Mouse (Mus musculus): ENCODE data around the gene Ube2a. TPM values are rescaled to one million over a fixed set of nuclear protein-coding genes. Genes with fewer than 3 reads are reported as not detected.
A peak's percentile ranks its signal among the peaks of the same experiment; 100 is the strongest.

The Ube2a gene
- polyA plus RNA-seq (2012; ENCODE audit: insufficient read depth, low replicate concordance): 206 and 276 TPM in 2 replicates

GRCm38 (mm10) chrX:36873765-36874164, at the start of gene Ube2a, which contains the start of gene C330007P06Rik:
Gene Ube2a, plus strand, starts transcription at chrX:36873900.
Gene C330007P06Rik, minus strand, starts transcription at chrX:36874111.
- Histone ChIP-seq H3K4me1 (peaks cover 13% of the 10 kb centered on the region; the same call in 1 of the 2 replicates), H3K36me3 (replicated peaks; ENCODE audit: low read length) (peaks cover 13% of the 10 kb centered on the region), H3K27me3 (replicated peaks) (peaks cover 5% of the 10 kb centered on the region), H3K9me3 (peaks cover 9% of the 10 kb centered on the region; the same call in 1 of the 2 replicates), H3K4me3 (replicated peaks) (peak within 1 kb of the TSS; percentile 93)
- TF ChIP-seq FLI1 (IDR thresholded peaks at IDR 0.05; ENCODE audit: low read length): no peak
- no peak for TF ChIP-seq GATA1 (IDR thresholded peaks at IDR 0.05; ENCODE audit: borderline replicate concordance, low read length)

DNA sequence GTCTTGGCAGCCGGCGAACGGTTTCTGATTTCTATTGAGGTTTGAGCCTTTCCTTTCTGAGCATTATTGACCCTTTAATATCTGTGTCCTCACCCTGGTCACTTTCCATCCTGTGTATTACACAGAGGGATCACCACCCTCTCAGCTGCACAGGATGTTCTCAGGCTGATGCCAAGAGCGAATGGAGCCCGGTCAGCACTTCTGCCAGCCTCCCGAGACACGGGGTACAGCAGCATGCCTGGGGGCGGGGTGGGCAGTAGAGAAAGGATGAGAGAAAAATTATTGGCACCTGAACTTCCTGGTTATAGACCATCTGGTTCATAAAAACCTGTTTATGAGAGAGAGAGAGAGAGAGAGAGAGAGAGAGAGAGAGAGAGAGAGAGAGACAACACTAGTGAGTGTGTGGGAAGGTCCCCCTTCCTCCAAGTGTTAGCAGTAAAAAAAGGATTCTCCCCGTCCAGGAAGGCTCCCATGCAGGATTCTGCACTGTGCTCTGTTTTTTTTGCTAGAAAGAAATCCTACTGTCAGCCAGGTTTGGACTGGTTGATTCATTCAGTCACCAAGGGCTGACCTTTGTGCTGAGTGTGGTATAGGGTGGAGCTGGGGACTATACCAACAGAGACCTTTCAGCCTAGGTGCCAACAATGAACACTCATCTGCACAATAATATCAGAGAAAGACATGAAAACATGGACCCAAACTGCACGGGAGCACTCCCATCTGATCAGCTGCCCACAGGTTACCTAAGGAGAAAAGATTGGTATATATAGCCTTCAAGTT, 49.6 kb upstream of the Ube2a start:
- TF ChIP-seq FLI1 (IDR thresholded peaks at IDR 0.05; ENCODE audit: low read length): no peak
- no peak for TF ChIP-seq GATA1 (IDR thresholded peaks at IDR 0.05; ENCODE audit: borderline replicate concordance, low read length)
- Histone ChIP-seq H3K9me3 (no peaks in the 10 kb centered on the region), H3K27me3 (replicated peaks) (peaks cover 4% of the 10 kb centered on the region), H3K36me3 (replicated peaks; ENCODE audit: low read length) (no peaks in the 10 kb centered on the region), H3K4me3 (replicated peaks) (no peak overlapping the region), H3K4me1 (no peaks in the 10 kb centered on the region)

GRCm38 (mm10) chrX:36825032-36825431, 48.7 kb upstream of the Ube2a start:
- TF ChIP-seq GATA1 (IDR thresholded peaks at IDR 0.05; ENCODE audit: borderline replicate concordance, low read length) (no peak), FLI1 (IDR thresholded peaks at IDR 0.05; ENCODE audit: low read length) (no peak)
- H3K36me3 ChIP-seq (replicated peaks; ENCODE audit: low read length): no peaks in the 10 kb centered on the region
- H3K4me1 ChIP-seq: peaks cover 4% of the 10 kb centered on the region; the same call in 1 of the 2 replicates
- no peak overlapping the region for H3K4me3 ChIP-seq (replicated peaks)
- H3K9me3 ChIP-seq: no peaks in the 10 kb centered on the region
- H3K27me3 ChIP-seq (replicated peaks): peaks cover 4% of the 10 kb centered on the region

- peaks cover 18% of the 10 kb centered on the region for H3K4me1 ChIP-seq
- no peaks in the 10 kb centered on the region for H3K9me3 ChIP-seq
- peaks cover 4% of the 10 kb centered on the region for H3K27me3 ChIP-seq (replicated peaks)
- no peak overlapping the region for H3K4me3 ChIP-seq (replicated peaks)
- TF ChIP-seq FLI1 (IDR thresholded peaks at IDR 0.05; ENCODE audit: low read length) (no peak), GATA1 (IDR thresholded peaks at IDR 0.05; ENCODE audit: borderline replicate concordance, low read length) (no peak)
- H3K36me3 ChIP-seq (replicated peaks; ENCODE audit: low read length): no peaks in the 10 kb centered on the region
Observed at GRCm38 (mm10) chrX:36826873-36827272, 46.8 kb upstream of the Ube2a start.

GRCm38 (mm10) chrX:36830271-36830670, 43.4 kb upstream of the Ube2a start:
- TF ChIP-seq GATA1 (IDR thresholded peaks at IDR 0.05; ENCODE audit: borderline replicate concordance, low read length) (no peak), FLI1 (IDR thresholded peaks at IDR 0.05; ENCODE audit: low read length) (no peak)
- Histone ChIP-seq H3K9me3 (no peaks in the 10 kb centered on the region), H3K36me3 (replicated peaks; ENCODE audit: low read length) (no peaks in the 10 kb centered on the region), H3K4me3 (replicated peaks) (no peak overlapping the region), H3K27me3 (replicated peaks) (peaks cover 8% of the 10 kb centered on the region), H3K4me1 (peaks cover 19% of the 10 kb centered on the region)

DNA sequence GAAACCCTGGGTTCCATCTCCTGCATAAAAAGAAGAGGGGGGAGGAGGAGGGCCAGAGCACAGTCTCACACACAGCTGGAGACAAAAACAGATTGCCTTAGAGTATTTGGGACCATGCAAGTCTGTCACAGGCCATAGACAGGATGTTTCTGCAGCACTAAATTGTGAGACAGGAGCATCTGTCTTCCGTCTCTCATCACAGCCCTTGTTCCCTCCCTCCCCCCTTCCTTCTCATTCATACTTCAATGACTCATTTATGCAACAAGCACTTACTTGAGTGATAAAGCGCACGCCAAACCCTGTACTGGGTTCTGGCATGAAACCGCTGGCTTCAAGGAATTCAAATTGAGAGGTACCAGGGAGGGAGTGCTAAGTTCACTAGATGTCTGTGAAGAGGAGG, 42.1 kb upstream of the Ube2a start:
- no peaks in the 10 kb centered on the region for H3K36me3 ChIP-seq (replicated peaks; ENCODE audit: low read length)
- peaks cover 7% of the 10 kb centered on the region for H3K27me3 ChIP-seq (replicated peaks)
- H3K4me1 ChIP-seq: peaks cover 19% of the 10 kb centered on the region
- no peak for TF ChIP-seq FLI1 (IDR thresholded peaks at IDR 0.05; ENCODE audit: low read length)
- TF ChIP-seq GATA1 (IDR thresholded peaks at IDR 0.05; ENCODE audit: borderline replicate concordance, low read length): no peak
- H3K4me3 ChIP-seq (replicated peaks): no peak overlapping the region
- no peaks in the 10 kb centered on the region for H3K9me3 ChIP-seq

- Histone ChIP-seq H3K4me3 (replicated peaks) (no peak overlapping the region), H3K27me3 (replicated peaks) (peaks cover 7% of the 10 kb centered on the region), H3K36me3 (replicated peaks; ENCODE audit: low read length) (no peaks in the 10 kb centered on the region), H3K9me3 (no peaks in the 10 kb centered on the region), H3K4me1 (peaks cover 19% of the 10 kb centered on the region)
- no peak for TF ChIP-seq FLI1 (IDR thresholded peaks at IDR 0.05; ENCODE audit: low read length)
- TF ChIP-seq GATA1 (IDR thresholded peaks at IDR 0.05; ENCODE audit: borderline replicate concordance, low read length): no peak
Observed at GRCm38 (mm10) chrX:36833397-36834084, 40.2 kb upstream of the Ube2a start.

DNA sequence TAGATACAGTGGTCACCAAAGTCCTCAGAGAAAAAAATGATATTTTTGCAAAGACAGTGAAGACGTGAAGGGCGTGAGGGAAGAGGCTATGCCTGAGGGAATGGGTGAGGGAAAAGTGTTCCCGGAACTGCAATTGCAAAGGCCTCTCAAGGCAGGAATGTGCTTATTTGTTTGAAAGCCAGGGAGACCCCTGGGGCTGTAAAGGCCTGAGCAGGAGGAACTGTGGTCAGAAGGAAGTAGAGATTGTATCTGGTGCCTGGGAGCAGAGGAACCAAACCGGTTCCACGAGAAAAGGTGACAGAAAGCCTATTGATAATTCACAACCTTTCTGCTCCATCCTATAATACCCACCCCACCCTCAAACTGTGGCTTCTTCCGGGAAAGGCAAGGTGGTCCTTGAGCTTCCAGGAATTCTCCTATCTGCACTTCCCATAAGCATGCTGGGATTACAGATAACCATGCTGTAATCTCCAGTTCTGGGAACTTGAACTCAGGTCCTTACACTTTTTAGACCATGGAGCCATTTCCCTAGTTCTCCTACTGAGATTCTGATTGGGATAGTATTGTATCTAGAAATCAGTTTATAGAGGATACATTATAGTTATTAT, 36.5 kb upstream of the Ube2a start:
- Histone ChIP-seq H3K4me3 (replicated peaks) (no peak overlapping the region), H3K4me1 (peaks cover 23% of the 10 kb centered on the region), H3K36me3 (replicated peaks; ENCODE audit: low read length) (peaks cover 4% of the 10 kb centered on the region), H3K9me3 (no peaks in the 10 kb centered on the region), H3K27me3 (replicated peaks) (peaks cover 7% of the 10 kb centered on the region)
- TF ChIP-seq GATA1 (IDR thresholded peaks at IDR 0.05; ENCODE audit: borderline replicate concordance, low read length) (no peak), FLI1 (IDR thresholded peaks at IDR 0.05; ENCODE audit: low read length) (no peak)

DNA sequence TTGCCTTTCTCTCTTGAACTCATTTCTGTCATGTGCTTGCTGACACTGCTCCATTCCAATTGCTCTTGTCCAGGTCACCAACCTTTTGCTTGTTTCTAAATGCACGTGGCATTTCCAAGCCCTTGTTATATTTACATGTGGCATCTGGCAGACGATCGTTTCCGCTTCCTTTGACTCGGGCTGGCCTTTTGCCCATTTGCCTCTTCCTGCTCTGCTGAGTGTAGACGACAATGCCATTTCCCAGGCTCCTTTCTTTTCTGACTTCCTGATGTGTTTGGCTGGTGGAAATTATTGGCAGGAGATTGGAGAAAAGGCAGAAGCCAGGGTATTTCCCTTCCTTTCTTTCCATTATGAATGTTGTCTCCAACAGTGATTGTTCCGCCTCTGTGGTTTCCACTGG, 34.3 kb upstream of the Ube2a start:
- Histone ChIP-seq H3K36me3 (replicated peaks; ENCODE audit: low read length) (peaks cover 4% of the 10 kb centered on the region), H3K4me3 (replicated peaks) (no peak overlapping the region), H3K9me3 (no peaks in the 10 kb centered on the region), H3K4me1 (peaks cover 25% of the 10 kb centered on the region), H3K27me3 (replicated peaks) (no peaks in the 10 kb centered on the region)
- TF ChIP-seq FLI1 (IDR thresholded peaks at IDR 0.05; ENCODE audit: low read length) (no peak), GATA1 (IDR thresholded peaks at IDR 0.05; ENCODE audit: borderline replicate concordance, low read length) (no peak)
